Mouse (Mus musculus) mesoderm, embryonic 11.5 days (tissue): ENCODE measurements around the gene Erp29.
A peak's percentile ranks its signal among the peaks of the same experiment; 100 is the strongest.

Experiments
- DNase-seq: peaks from one replicate; pipeline ENCODE4 v3.0.0-alpha.2; 2012; ENCODE audit warnings: low read depth, low spot score

Erp29 gene

GRCm38 (mm10) chr5:121389106-121389505 is 63.2 kb downstream of the Erp29 start:
- DNase-seq: no peak

GRCm38 (mm10) chr5:121387126-121387525 is 65.2 kb downstream of the Erp29 start:
- no peak for DNase-seq

- DNase-seq: no peak
Observed at GRCm38 (mm10) chr5:121386120-121386909, 66.0 kb downstream of the Erp29 start.

- DNase-seq: peak; percentile 94
Observed at GRCm38 (mm10) chr5:121385461-121386119, 66.7 kb downstream of the Erp29 start, which contains the start of gene Trafd1. Trafd1 (minus strand) TSS chr5:121385632.

- DNase-seq: peak; percentile 51
Observed at GRCm38 (mm10) chr5:121384757-121385460, 67.4 kb downstream of the Erp29 start.

GRCm38 (mm10) chr5:121383857-121384756 is 68.2 kb downstream of the Erp29 start:
- no peak for DNase-seq

- DNase-seq: no peak
Observed at GRCm38 (mm10) chr5:121380692-121381091, 71.6 kb downstream of the Erp29 start.

GRCm38 (mm10) chr5:121378678-121379256 is 73.5 kb downstream of the Erp29 start:
- no peak for DNase-seq
